Mouse (Mus musculus) adrenal gland, adult (tissue): ENCODE measurements around the gene Fanci.

Source experiments
- DNase-seq, 2 experiments: peaks; one replicate each; pipeline ENCODE4 v3.0.0; 2022 to 2023; ENCODE audit warnings: low spot score in 1 of 2; ENCODE audit not compliant: inconsistent age in 2 of 2

Fanci gene

DNA sequence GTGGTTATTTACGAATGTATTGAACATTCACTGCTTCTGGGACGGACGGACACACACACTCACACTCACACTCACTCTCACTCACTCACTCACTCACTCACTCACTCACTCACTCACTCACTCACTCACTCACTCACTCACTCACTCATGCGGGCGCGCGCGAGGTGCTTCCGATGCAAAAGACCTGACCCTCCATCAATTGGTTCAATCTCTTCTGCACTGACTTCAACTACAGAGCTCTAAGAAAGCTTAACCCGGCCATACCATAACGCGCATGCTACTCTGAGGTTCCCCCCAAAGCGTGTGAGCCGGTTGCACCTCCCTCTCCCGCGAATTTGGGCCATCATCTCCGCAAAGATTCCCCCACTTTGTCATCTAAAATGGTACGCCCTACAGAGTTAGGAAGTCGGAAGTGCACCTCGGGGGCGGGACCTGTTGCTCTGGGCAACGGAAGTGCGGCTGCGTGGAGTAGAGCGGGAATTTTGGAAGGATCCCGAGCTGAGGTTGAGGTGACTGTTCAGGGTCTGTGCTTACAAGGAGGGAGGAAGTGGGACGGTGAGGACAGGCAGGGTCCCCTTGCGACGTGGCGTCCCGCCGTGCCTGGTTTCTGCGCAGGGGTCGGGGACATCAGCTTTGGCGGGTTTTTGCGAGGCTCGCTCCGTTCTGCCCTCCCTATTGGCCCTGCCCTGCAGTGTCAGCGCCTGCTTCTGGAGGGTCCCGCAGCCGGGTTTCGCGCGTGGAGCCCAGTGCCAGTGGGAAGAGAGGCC is at the start of gene Fanci:
Fanci (plus strand) TSS at position 47 of the 767 bp plus-strand sequence.
- DNase-seq, result peak; percentile 93 to 98

DNA sequence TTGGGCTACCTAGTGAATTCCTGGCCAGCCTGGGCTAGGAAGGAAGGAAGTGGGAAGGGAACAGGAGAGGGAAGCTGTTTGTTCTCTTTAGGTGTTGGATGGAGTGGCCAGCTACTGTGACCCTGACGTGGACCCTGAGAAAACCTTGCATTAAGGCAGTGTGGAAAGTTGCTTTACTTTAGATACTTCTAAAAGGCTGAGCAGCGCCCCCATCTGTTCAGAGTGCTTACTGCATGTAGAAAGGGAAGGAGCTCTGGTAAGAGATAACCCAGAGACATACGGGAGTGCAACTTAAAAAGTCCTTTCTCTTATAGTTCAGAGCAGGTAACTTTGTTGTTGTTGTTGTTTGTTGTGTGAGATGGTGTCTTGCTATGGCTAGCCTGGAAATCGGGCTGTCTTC is 45.8 kb upstream of the Fanci start:
- peak; percentile 58 to 87 for DNase-seq

DNA sequence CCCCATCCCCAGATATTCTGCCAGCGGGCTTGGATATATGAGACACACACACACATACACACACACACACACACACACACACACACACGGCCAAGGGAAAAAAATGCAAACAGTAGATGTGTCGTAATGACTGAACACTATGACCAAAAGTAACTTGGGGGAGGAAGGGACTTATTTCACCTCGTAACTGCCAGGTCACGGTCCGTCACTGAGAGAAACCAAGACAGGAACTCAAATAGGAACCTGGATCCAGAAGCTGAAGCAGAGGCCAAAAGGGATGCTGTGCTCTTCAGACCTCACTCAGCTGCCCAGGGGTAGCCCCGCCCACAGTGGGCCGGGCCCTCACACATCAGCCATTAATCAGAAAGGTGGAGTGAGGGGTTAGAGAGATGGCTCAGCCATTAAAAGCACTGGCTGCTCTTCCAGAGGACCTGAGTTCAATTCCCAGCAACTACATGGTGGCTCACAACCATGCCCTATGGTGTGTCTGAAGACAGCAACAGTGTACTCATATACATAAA is 45.1 kb upstream of the Fanci start:
- DNase-seq, result no peak

DNA sequence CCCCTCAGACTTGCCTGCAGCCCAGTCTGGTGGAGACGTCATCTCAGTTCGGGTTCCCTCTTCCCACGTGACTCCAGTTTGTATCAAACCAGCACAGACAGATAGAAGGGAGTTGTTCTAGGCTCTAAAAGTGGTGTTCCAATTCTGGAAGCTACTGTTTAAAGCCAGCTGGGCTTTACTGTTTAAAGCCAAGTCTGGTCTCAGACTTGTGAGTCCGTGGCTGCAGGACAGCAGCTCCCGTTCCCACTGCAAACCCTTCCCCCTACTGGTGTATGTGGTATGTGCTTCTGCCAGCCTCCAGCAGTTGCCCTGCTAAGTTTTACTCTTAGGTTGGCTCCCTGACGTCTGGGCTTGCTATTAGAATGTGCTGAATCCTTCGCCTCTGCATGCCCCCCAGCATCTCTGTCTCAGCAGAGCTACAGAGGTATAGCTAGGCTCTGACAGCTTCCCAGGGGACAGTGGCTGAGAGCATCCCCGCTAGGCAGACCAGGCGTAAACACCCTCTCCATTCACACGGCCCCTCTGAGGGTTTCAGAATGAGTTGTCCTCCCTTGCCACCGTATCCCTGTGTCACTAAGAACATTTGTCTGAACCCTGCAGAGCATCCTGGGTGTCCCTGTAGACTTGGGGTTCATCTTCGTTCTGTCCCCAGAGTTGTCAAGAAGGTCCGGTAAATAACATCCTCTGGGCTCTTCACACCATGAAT is 44.5 kb upstream of the Fanci start:
- no peak for DNase-seq

DNA sequence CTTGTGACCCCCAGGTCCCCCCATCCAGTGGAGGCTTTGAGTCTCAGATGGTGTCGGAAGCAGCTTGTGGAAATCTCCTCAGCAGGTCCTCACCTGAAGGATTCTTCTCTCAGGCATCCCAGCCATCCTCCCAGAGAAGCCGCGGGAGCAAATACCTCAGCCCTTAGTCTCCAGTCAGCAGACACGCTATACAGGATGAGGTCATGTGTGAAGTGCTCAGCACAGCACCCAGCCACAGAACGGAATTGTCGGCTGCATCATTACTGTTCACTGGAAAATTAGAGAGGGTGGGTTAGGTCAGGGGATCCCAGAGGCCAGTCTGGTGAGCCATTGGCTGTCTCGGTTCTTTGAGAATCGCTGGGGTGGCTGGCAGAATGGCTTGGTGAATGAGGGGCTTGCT is 42.9 kb upstream of the Fanci start:
- DNase-seq, result no peak

DNA sequence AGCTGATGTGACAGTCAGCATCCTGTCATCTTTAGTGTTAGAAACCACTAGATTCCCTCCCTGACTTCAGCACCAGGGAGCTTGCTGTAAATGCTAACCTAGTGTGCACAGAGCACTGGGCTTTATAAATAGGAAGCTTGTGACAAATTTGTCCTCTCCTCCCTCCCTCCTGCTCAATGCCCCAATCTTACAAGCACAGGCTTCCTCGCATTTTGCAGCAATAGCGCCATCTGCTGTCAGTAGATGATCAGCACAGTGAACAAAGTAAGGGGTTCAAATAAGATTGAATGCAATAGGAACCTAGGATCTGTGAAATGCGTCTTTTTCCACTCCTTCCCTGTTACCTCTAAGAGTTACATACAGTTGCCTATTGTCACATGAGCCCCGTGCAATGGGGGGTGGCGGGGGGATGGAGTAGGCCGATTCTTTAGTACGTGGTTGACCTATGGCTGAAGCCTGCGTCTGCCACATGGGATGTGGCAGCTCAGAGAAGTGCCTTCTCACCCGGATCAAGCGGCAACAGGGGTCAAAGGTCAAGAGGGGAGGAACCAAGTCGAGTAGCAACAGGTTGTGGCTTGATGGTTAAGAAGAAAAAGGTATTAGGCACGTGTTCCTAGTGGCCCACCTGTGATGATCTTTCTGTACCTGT is 41.9 kb upstream of the Fanci start:
- peak; percentile 58 to 88 for DNase-seq

DNA sequence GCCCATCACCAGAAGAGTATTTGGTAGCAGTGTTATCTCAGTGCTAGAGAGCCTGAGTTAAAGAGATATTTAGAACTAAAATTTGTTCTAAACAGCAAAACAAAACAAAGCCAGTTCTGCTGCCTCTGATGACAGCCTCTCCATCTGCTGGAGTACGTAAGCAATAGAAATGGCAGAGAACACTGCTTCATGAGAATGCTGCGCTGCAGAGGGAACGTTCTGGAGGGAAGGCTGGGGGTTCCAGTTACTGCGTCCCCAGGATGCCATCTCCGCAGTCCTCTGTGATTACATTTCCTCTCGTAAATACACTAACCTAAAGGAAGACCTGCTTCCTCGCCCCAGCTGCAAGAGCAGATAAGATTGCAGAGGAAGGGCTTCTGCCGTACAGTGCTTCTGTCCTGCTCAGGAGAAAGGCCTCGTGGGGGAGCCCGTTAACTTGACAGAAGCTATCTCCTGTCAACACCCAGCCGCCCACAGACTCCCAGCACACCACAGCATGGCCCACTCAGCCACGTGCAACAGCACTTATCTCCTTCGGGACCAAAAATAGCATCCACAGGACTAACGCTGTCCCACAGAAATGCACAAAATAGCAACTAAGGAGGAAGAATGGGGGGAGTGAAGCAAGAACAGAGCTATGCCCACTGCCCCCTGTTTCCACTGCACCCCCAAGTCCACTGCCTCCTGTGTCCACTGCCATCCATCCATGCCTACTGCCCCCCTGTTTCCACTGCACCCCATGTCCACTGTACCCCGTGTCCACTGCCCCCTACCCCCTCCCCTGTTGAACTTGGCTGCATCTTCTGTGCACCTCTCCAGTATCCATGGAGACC is 33.2 kb upstream of the Fanci start:
- DNase-seq, result peak in 1 of 2 experiments; percentile 12

DNA sequence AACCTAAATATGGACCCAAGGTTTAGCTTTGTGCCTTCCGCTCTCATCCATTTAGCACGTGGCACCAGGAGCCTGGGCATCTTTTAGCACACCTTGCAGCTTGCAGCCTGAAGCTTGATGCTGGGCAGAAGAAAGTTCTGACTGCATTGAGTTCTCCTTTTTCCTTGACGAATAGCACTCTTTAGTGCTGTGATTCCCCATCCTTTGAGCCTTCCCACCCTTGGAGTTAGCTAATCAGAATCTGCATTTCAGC is 32.6 kb upstream of the Fanci start:
- peak in 1 of 2 experiments; percentile 21 for DNase-seq

DNA sequence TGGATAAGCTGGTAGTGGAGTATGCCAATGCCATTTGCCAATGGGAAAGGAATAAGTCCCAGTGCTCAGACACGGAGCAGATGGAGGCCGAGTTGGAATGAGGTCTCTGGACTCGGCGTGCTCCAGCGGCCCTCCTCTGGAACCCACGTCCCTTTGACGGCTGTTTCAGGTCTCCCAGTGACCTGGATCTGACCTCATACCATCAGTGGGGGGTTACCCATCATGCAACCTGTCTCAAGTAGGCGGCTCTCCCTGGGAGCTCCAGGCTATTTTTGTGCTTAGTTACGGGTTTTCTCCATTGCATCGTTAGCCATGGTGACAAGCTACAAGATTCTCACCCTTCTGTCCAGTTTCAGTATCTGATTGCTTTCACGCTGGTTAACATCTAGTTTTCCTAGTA is 31.7 kb upstream of the Fanci start:
- peak in 1 of 2 experiments; percentile 26 for DNase-seq

DNA sequence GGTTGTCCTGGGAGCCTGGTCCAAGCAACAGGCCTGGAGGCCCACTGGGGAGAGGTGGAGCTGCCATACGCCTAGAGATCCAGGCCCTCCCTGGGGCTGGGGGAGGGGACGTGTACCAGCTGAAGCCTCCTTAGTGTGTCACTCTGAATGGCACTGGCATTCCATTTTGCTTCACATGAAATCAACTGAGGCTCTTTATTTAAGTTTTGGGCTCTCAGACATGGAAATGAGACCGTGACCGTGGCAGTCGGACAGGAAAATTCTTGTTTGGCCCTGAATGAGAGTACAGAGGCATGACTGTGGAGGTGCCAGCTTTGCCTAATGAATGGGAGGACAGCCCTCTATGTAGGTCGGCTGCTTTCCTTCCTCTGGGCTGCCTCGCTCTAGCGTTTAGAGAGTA is 29.5 kb upstream of the Fanci start:
- DNase-seq, result peak; percentile 19 to 33

DNA sequence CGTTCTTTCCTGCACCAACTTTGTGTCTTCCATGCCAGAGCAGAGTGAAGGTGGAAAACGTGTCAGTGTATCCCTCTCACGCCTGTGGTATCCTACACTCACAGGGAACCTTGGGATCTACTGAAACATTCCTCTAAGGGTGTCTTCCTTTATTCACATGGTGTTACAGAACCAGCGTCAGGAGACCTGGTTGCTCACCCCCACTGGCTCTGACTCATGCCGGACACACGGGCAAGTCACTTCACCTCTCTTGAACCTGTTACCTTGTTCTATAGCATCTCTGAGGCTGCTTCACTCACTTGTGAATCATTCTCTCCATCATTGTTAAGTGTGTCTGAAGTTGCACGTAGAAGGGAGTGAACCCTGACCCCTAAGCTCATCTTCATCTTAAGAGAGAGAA is 28.9 kb upstream of the Fanci start:
- peak; percentile 33 to 51 for DNase-seq

DNA sequence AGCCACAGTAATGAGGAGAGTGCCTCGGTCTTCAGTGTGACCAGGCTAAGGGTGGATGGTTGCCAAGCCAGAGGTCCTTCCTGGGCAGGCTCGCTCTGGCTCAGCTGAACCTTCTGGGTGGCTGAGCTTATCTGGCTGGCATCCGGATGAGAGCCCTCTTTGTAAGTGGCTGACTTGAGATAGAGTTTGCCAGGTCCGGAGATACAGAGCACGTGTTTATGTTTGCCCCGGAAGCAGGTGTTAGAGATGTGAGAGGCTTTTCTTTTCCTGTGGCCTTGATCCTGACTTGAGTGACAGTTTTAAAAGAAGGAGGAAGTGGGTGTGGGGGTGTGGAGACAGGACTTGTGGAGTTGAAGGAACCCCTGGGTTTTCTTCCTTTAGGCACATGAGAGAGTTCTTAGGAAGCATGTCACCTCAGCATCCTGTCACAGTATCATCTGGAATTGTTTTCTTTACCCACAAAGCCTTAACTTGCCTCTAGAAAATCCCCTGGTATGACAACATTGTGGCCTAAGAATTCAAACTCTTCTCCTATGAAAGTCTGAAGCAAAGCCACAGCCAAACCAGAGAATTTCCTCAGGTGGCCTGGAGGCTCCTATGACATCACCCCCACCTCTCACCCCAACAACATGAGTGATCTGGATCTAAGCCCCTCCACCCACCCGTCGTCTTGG is 28.2 kb upstream of the Fanci start:
- DNase-seq, result peak; percentile 64 to 77

DNA sequence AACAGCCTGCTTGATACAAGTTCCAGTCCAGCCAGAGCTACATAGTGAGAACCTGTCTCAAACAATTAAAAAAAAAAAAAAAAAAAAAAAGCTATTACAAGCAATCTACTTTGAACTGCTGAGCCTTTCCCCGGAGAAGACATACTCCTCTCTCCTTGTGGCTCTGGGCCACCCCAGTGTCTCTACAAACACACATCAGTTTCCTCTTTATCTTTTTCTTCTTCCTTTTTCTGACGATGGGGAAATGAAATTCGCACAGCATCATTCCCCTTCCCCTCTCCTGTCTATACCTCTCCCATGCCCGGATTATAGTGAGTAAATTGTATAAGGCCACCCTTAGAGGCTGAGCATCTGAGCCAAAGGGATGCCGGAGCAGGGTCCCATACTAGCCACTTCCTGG is 23.1 kb upstream of the Fanci start:
- peak in 1 of 2 experiments; percentile 19 for DNase-seq

DNA sequence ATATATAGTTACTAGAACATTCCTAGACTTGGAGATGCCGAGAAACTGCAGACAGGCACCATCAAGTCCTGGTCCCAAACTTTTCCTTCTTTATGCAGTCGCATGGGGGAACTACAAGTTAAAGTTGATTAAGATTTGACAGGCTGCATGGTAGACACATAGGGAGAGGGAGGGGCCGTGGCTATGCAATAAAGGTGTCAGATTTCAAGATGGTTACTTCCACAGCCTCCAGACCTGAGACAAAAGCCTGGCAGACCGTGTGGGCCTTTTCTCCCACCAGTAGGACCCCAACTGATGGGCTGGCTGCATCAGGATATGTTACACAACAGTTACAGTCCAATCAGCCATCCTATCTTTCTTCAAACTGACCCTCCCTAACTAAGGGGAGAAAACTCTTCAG is 22.3 kb upstream of the Fanci start:
- DNase-seq, result no peak

DNA sequence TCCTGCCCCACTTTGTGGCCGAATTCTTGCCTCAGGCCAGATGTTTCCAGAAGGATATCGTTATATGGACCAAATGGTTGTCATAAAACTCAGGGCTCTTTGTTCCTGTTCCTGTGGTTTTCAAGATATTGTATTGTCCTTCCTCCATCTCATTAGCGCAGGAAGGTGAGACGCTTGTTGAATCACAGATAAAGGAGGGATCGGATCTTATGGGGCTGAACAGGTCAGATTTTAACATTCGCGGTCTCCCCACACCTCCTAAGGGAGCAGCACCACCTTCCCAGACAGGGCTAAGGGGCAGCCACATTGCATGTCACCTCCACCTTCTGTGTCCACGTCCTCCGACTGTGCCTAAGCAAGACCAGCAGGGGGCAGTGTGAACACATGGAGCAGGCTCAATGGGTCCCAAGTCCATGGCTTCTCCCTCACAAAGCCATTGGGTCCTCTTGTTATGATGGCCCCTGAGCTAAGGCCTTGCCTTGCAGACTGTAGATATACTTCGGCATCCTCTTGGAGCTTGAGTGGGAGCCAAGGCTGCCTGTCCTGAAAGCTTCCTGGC is 20.3 kb upstream of the Fanci start:
- DNase-seq, result peak; percentile 75 to 90

DNA sequence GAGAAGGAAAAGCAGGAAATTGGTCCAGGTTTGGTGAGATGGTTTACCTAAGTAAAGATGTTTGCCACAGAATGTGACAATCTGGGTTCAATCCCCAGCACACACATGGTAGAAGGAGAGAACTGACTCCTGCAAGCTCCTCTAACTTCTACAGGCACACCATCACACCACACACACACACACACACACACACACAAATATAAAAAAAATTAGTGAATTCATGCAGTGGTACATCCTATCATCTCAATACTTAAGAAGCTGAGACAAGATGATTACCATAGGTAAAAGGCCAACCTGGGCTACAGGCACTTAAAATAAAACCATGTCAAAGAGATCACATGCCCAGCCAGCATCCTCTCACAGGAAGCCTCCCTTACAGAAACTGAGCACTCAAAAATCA is 17.7 kb upstream of the Fanci start:
- DNase-seq, result no peak

DNA sequence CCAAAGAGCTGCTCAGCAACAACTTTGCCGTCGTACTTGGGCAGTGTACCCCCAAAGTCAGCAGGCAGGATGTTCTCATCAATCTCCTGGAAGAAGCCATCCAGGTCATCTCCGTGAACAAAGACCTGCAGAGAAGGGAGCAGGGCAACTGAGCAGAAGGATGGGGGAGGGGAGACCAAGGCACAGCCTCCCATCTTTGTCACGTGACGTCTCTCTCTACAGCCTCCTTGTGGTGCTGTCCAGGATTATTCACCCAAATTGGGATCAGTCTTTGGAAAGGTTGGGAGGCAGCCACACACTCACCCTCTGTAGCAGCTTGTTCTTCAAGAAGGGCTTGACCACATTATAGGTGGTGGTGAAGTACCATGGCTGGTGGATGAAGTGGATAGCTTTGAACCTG is 16.1 kb upstream of the Fanci start:
- DNase-seq, result peak in 1 of 2 experiments; percentile 18

DNA sequence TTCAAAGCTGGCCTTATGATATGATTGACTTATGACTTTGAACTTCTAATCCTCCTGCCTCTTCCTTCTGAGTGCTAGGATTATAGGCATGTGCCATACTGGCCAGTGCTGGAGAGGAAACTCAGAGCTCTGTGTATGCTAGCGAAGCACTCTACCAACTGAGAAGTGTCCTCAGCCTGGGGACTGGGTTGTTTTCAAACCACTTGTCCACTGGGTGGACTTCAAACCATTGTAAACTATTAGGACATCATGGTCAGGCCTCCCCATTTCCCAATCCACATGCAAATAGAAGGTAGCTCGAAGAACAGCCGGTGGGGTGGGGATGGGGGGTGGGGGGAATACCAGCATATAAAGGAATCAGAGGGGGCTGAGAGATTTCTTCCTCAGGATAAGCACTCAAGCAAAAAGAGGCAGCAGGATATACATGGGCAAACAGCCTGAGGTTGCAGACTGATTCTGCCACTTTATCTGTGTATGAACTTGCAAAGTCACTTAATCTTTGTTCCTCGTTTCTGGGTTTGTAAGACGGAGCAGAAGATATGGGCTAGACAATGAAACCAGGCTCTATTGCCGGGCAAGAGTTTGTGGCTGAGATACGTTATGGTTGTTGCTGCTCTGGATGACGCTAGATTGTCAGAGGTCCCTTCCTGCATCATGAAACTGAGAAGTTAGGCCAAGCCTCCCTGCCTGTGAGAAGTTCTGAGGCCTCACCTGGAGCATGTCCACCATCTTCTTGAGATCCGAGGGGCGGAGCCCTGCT is 15.0 kb upstream of the Fanci start:
- no peak for DNase-seq

DNA sequence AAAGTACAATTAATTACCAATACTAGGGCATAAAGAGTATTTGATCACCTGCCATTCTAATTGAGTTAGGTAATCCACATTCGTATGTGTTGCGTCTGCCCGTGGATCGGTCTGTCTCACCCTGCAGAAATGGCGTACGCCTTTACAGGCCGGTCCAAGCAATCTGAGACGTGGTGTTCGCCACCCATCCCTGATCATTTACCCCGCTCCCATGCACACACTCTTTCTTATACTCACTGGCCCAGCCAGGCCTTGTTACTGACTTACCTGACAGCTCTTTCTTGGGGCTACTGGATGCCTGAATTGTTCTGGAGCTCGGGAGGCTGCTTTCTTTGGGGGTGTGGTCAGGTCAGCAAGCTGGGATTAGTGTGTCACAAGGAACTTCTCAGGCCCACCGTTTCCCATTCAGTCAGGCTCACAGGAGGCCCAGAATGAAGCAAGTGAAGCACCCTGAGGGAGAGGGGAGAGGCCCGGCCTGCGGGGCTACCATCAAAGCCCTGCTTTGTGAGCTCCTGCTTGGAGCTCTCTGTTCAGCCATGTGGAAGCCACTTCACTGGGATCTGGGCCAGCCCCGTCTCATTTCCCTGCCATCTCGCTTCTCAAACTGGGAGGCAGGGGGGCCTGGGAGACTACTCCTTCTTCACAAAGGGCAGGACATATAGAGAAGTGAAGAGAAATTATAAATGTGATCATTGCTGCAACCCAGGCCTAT is 5.2 kb upstream of the Fanci start, which contains the start of gene Rlbp1:
Rlbp1 (minus strand) TSS at position 627 of the 712 bp plus-strand sequence.
- DNase-seq, result peak in 1 of 2 experiments; percentile 13
